Mouse (Mus musculus) MEL (cell line): ENCODE measurements at regions not wholly inside any gene's neighbourhood (a gene's known extent, or its start where the extent isn't known, plus 50 kb on each side); places are given as distances from the start of the nearest gene placed in this dataset.

ENCODE experiments used
- CTCF ChIP-seq, 3 experiments: IDR thresholded peaks in 2 of 3; conservative IDR thresholded peaks in 1 of 3; 2 replicates each; pipeline ENCODE4 v1.5.1; 2011 to 2012; ENCODE audit warnings: low read length in 3 of 3, low read depth in 2 of 3, mild to moderate bottlenecking in 2 of 3, improper control_type of control experiment in 1 of 3, inconsistent platforms in 1 of 3, mixed read lengths in 1 of 3, moderate library complexity in 1 of 3; ENCODE audit not compliant: control insufficient read depth in 1 of 3, insufficient read depth in 1 of 3, poor library complexity in 1 of 3, severe bottlenecking in 1 of 3
- E2F4 ChIP-seq: IDR thresholded peaks from 2 replicates; pipeline ENCODE4 v1.6.1; 2011; ENCODE audit warnings: low read depth, low read length, improper control_type of control experiment, borderline replicate concordance
- ELF1 ChIP-seq: IDR thresholded peaks from 2 replicates; pipeline ENCODE4 v1.6.1; 2014; ENCODE audit warnings: low read depth, mild to moderate bottlenecking, inconsistent platforms, low read length, improper control_type of control experiment, moderate library complexity
- EP300 ChIP-seq, 2 experiments: IDR thresholded peaks; 2 replicates each; pipeline ENCODE4 v1.6.1; 2011; ENCODE audit warnings: improper control_type of control experiment in 2 of 2, low read length in 2 of 2, low read depth in 1 of 2, mild to moderate bottlenecking in 1 of 2
- JUND ChIP-seq: IDR thresholded peaks from 2 replicates; pipeline ENCODE4 v1.6.1; 2011; ENCODE audit warnings: low read depth, mild to moderate bottlenecking, improper control_type of control experiment, low read length
- MAFK ChIP-seq: IDR thresholded peaks from 2 replicates; pipeline ENCODE4 v1.6.1; 2011; ENCODE audit warnings: low read depth, mild to moderate bottlenecking, low read length, improper control_type of control experiment, borderline replicate concordance
- MAZ ChIP-seq: IDR thresholded peaks from 2 replicates; pipeline ENCODE4 v1.6.1; 2012; ENCODE audit warnings: low read depth, mild to moderate bottlenecking, inconsistent platforms, low read length, improper control_type of control experiment
- POLR2A ChIP-seq, 2 experiments: IDR thresholded peaks; 2 replicates each; pipeline ENCODE4 v1.6.1; 2011 to 2012; ENCODE audit warnings: low read length in 2 of 2, mild to moderate bottlenecking in 2 of 2, control low read depth in 1 of 2, improper control_type of control experiment in 1 of 2, low read depth in 1 of 2, moderate library complexity in 1 of 2; ENCODE audit not compliant: control insufficient read depth in 1 of 2, insufficient read depth in 1 of 2, poor library complexity in 1 of 2
- POLR2AphosphoS5 ChIP-seq: IDR thresholded peaks from 2 replicates; pipeline ENCODE4 v1.6.1; 2012; ENCODE audit warnings: low read depth, borderline replicate concordance, mild to moderate bottlenecking, inconsistent platforms, low read length, moderate library complexity, mixed read lengths
- USF2 ChIP-seq, 2 experiments: IDR thresholded peaks; 2 replicates each; pipeline ENCODE4 v1.6.1; 2011 to 2012; ENCODE audit warnings: improper control_type of control experiment in 2 of 2, low read length in 2 of 2, borderline replicate concordance in 1 of 2, inconsistent platforms in 1 of 2, low read depth in 1 of 2, mild to moderate bottlenecking in 1 of 2; ENCODE audit not compliant: insufficient read depth in 1 of 2
- ZC3H11A ChIP-seq: IDR thresholded peaks from 2 replicates; pipeline ENCODE4 v1.6.1; 2012; ENCODE audit warnings: low read depth, mild to moderate bottlenecking, inconsistent platforms, low read length, improper control_type of control experiment
- ZNF384 ChIP-seq: IDR thresholded peaks from 2 replicates; pipeline ENCODE4 v1.6.1; 2012; ENCODE audit warnings: low read depth, mild to moderate bottlenecking, inconsistent platforms, low read length, improper control_type of control experiment

- no peak for TF ChIP-seq EP300 (IDR thresholded peaks at IDR 0.05; ENCODE audit: low read depth in 1 of 2, low read length in 2 of 2)
- TF ChIP-seq USF2 (IDR thresholded peaks at IDR 0.05; ENCODE audit: borderline replicate concordance in 1 of 2, insufficient read depth in 1 of 2, low read depth in 1 of 2, low read length in 2 of 2) = no peak
- TF ChIP-seq ZNF384 = no peak
- no peak for TF ChIP-seq CTCF (IDR thresholded peaks at IDR 0.05 in 2 of 3, conservative IDR thresholded peaks at IDR 0.05 in 1 of 3; ENCODE audit: control insufficient read depth in 1 of 3, insufficient read depth in 1 of 3, low read depth in 2 of 3, low read length in 3 of 3, poor library complexity in 1 of 3, severe bottlenecking in 1 of 3)
- TF ChIP-seq MAZ = no peak
- TF ChIP-seq MAFK = no peak
- TF ChIP-seq JUND = no peak
- TF ChIP-seq POLR2A (IDR thresholded peaks at IDR 0.05; ENCODE audit: control insufficient read depth in 1 of 2, insufficient read depth in 1 of 2, low read depth in 1 of 2, low read length in 2 of 2, poor library complexity in 1 of 2) = no peak
- TF ChIP-seq POLR2AphosphoS5 = no peak
- TF ChIP-seq ZC3H11A = no peak
- no peak for TF ChIP-seq E2F4
- no peak for TF ChIP-seq ELF1
Observed at GRCm38 (mm10) chr4:12837097-12837426, 665.2 kb upstream of the Fam92a start.
